Mouse (Mus musculus) cortical plate, adult 2 months (tissue): ENCODE measurements around the gene Larp4b.

Experiments
- CTCF ChIP-seq: fragments of 200-500 bp; IDR thresholded peaks from 2 replicates; pipeline ENCODE4 v1.5.1; 2011; ENCODE audit warnings: mild to moderate bottlenecking, control low read depth, low read length; ENCODE audit not compliant: insufficient read depth; ENCODE audit errors: extremely low read depth
- POLR2A ChIP-seq: fragments of 200-500 bp; IDR thresholded peaks from 2 replicates; pipeline ENCODE4 v1.6.1; 2011; ENCODE audit warnings: mild to moderate bottlenecking, low read length, control low read depth; ENCODE audit not compliant: insufficient read depth; ENCODE audit errors: extremely low read depth

DNA sequence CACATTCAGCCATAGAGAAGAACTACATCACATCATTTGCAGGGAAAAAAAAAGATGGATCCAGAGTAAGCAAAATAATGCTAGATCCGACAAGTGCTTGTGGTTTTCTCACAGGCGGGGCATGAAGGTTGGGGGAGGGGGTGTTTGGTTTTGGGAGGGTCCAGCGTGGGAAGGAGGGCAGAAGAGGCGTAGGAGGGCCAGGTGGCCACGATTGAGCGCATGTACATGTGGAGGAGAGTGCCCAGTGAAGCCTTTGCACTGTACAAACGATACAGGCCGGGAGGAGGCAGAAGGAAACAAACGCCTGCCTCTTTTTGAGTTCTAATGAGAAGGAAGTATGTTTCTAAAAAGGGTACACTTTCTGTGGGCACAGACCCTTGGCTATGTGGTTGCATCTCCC lies 60.1 kb downstream of the Larp4b start:
- TF ChIP-seq POLR2A (no peak), CTCF (no peak)
